Mouse (Mus musculus) bone marrow macrophage, adult 2 months (primary cell): ENCODE results near the gene Aff3.

Experiments
- CTCF ChIP-seq: IDR thresholded peaks from 2 replicates; pipeline ENCODE4 v1.5.1; 2012; ENCODE audit warnings: low read depth, mild to moderate bottlenecking, low read length, moderate library complexity
- POLR2A ChIP-seq: IDR thresholded peaks from 2 replicates; pipeline ENCODE4 v1.6.1; 2012; ENCODE audit warnings: mild to moderate bottlenecking, low read depth, low read length, borderline replicate concordance

GRCm38 (mm10) chr1:38321861-38322260 lies 342.9 kb downstream of the Aff3 start:
- TF ChIP-seq CTCF = no peak
- TF ChIP-seq POLR2A = no peak
